Mouse (Mus musculus): Measurements from ENCODE around the gene Parp4. TPM values are rescaled to one million over a fixed set of nuclear protein-coding genes. Genes with fewer than 3 reads are reported as not detected.
A peak's percentile ranks its signal among the peaks of the same experiment; 100 is the strongest.

Parp4 gene
- polyA plus RNA-seq, 1 experiment from 2014 or later, result 1.7 TPM

GRCm38 (mm10) chr14:56571310-56572093 is 3.9 kb upstream of the Parp4 start:
- Histone ChIP-seq H3K9ac (peak overlapping the region; percentile 90), H3K4me1 (replicated peaks) (peaks cover 57% of the 10 kb centered on the region), H3K27me3 (no peaks in the 10 kb centered on the region), H3K9me3 (replicated peaks) (no peaks in the 10 kb centered on the region), H3K4me3 (replicated peaks) (peak overlapping the region; percentile 98), H3K36me3 (replicated peaks) (no peaks in the 10 kb centered on the region), H3K27ac (replicated peaks) (peak overlapping the region; percentile 99), H3K4me2 (peak overlapping the region; percentile 89)
- ATAC-seq (ENCODE audit: insufficient read depth), result peak; percentile 94
- WGBS (ENCODE audit: insufficient replicate concordance), result under 1% methylated on average over 59 of the region's 59 CpGs

- peaks cover 57% of the 10 kb centered on the region for H3K4me1 ChIP-seq (replicated peaks)
- H3K9ac ChIP-seq, result no peak overlapping the region
- H3K27ac ChIP-seq (replicated peaks), result no peak overlapping the region
- H3K4me3 ChIP-seq (replicated peaks), result peak overlapping the region; percentile 98
- no peaks in the 10 kb centered on the region for H3K36me3 ChIP-seq (replicated peaks)
- WGBS (ENCODE audit: insufficient replicate concordance), result 71% methylated on average over 2 of the region's 2 CpGs
- H3K27me3 ChIP-seq, result no peaks in the 10 kb centered on the region
- H3K9me3 ChIP-seq (replicated peaks), result no peaks in the 10 kb centered on the region
- peak overlapping the region; percentile 89 for H3K4me2 ChIP-seq
- ATAC-seq (ENCODE audit: insufficient read depth), result no peak
These were observed 2.9 kb upstream of the Parp4 start for GRCm38 (mm10) chr14:56572546-56572945.

- H3K36me3 ChIP-seq (replicated peaks), result no peaks in the 10 kb centered on the region
- H3K9ac ChIP-seq, result peak overlapping the region; percentile 64; the same call in 1 of the 2 replicates
- no peaks in the 10 kb centered on the region for H3K27me3 ChIP-seq
- peak overlapping the region; percentile 79 for H3K4me2 ChIP-seq
- H3K4me3 ChIP-seq (replicated peaks), result peak overlapping the region; percentile 63
- no peaks in the 10 kb centered on the region for H3K9me3 ChIP-seq (replicated peaks)
- ATAC-seq (ENCODE audit: insufficient read depth), result no peak
- H3K4me1 ChIP-seq (replicated peaks), result peaks cover 39% of the 10 kb centered on the region
- H3K27ac ChIP-seq (replicated peaks), result peak overlapping the region; percentile 46; the same call in 1 of the 2 replicates
- 61% methylated on average over 18 of the region's 18 CpGs for WGBS (ENCODE audit: insufficient replicate concordance)
These were observed 816 bp downstream of the Parp4 start for GRCm38 (mm10) chr14:56575969-56576901.

GRCm38 (mm10) chr14:56579011-56579410 is 3.6 kb downstream of the Parp4 start:
- Histone ChIP-seq H3K27me3 (no peaks in the 10 kb centered on the region), H3K9me3 (replicated peaks) (no peaks in the 10 kb centered on the region), H3K4me3 (replicated peaks) (no peak overlapping the region), H3K36me3 (replicated peaks) (no peaks in the 10 kb centered on the region), H3K4me1 (replicated peaks) (peaks cover 27% of the 10 kb centered on the region), H3K27ac (replicated peaks) (no peak overlapping the region), H3K4me2 (no peak overlapping the region), H3K9ac (no peak overlapping the region)
- no peak for ATAC-seq (ENCODE audit: insufficient read depth)
- 63% methylated on average over 8 of the region's 8 CpGs for WGBS (ENCODE audit: insufficient replicate concordance)

GRCm38 (mm10) chr14:56581117-56581516 is 5.7 kb downstream of the Parp4 start:
- Histone ChIP-seq H3K27me3 (no peaks in the 10 kb centered on the region), H3K4me1 (replicated peaks) (peaks cover 8% of the 10 kb centered on the region), H3K36me3 (replicated peaks) (peaks cover 6% of the 10 kb centered on the region; the same call in 1 of the 2 replicates), H3K4me3 (replicated peaks) (no peak overlapping the region), H3K9ac (no peak overlapping the region), H3K4me2 (no peak overlapping the region), H3K27ac (replicated peaks) (no peak overlapping the region), H3K9me3 (replicated peaks) (no peaks in the 10 kb centered on the region)
- no peak for ATAC-seq (ENCODE audit: insufficient read depth)
- WGBS (ENCODE audit: insufficient replicate concordance), result 31% methylated on average over 5 of the region's 5 CpGs

GRCm38 (mm10) chr14:56582294-56582693 is 6.9 kb downstream of the Parp4 start:
- ATAC-seq (ENCODE audit: insufficient read depth), result no peak
- no peaks in the 10 kb centered on the region for H3K9me3 ChIP-seq (replicated peaks)
- H3K27me3 ChIP-seq, result no peaks in the 10 kb centered on the region
- H3K27ac ChIP-seq (replicated peaks), result no peak overlapping the region
- no peak overlapping the region for H3K4me2 ChIP-seq
- no peak overlapping the region for H3K4me3 ChIP-seq (replicated peaks)
- H3K4me1 ChIP-seq (replicated peaks), result 0 out of 2 replicates have a peak, but pooled peaks cover 3% of the 10 kb centered on the region
- peaks cover 8% of the 10 kb centered on the region; the same call in 1 of the 2 replicates for H3K36me3 ChIP-seq (replicated peaks)
- no peak overlapping the region for H3K9ac ChIP-seq
- 73% methylated on average over 6 of the region's 6 CpGs for WGBS (ENCODE audit: insufficient replicate concordance)

- H3K9me3 ChIP-seq (replicated peaks), result no peaks in the 10 kb centered on the region
- H3K27ac ChIP-seq (replicated peaks), result no peak overlapping the region
- H3K36me3 ChIP-seq (replicated peaks), result peaks cover 34% of the 10 kb centered on the region
- no peak overlapping the region for H3K4me2 ChIP-seq
- H3K27me3 ChIP-seq, result no peaks in the 10 kb centered on the region
- ATAC-seq (ENCODE audit: insufficient read depth), result no peak
- H3K4me1 ChIP-seq (replicated peaks), result no peaks in the 10 kb centered on the region
- no peak overlapping the region for H3K4me3 ChIP-seq (replicated peaks)
- WGBS (ENCODE audit: insufficient replicate concordance), result 74% methylated on average over 9 of the region's 9 CpGs
- no peak overlapping the region for H3K9ac ChIP-seq
These were observed 16.8 kb downstream of the Parp4 start for GRCm38 (mm10) chr14:56592191-56592590.

- no peak overlapping the region for H3K4me2 ChIP-seq
- ATAC-seq (ENCODE audit: insufficient read depth), result no peak
- H3K27me3 ChIP-seq, result no peaks in the 10 kb centered on the region
- H3K4me3 ChIP-seq (replicated peaks), result no peak overlapping the region
- H3K36me3 ChIP-seq (replicated peaks), result peaks cover 46% of the 10 kb centered on the region
- H3K27ac ChIP-seq (replicated peaks), result no peak overlapping the region
- no peak overlapping the region for H3K9ac ChIP-seq
- no peaks in the 10 kb centered on the region for H3K9me3 ChIP-seq (replicated peaks)
- H3K4me1 ChIP-seq (replicated peaks), result no peaks in the 10 kb centered on the region
- WGBS (ENCODE audit: insufficient replicate concordance), result 66% methylated on average over 1 of the region's 1 CpGs
These were observed 19.4 kb downstream of the Parp4 start for GRCm38 (mm10) chr14:56594811-56595210.

- ATAC-seq (ENCODE audit: insufficient read depth), result no peak
- H3K27me3 ChIP-seq, result no peaks in the 10 kb centered on the region
- no peak overlapping the region for H3K27ac ChIP-seq (replicated peaks)
- 50% methylated on average over 6 of the region's 6 CpGs for WGBS (ENCODE audit: insufficient replicate concordance)
- H3K4me3 ChIP-seq (replicated peaks), result no peak overlapping the region
- 0 out of 2 replicates have a peak, but pooled peaks cover 28% of the 10 kb centered on the region for H3K36me3 ChIP-seq (replicated peaks)
- no peaks in the 10 kb centered on the region for H3K9me3 ChIP-seq (replicated peaks)
- no peak overlapping the region for H3K9ac ChIP-seq
- no peak overlapping the region for H3K4me2 ChIP-seq
- H3K4me1 ChIP-seq (replicated peaks), result no peaks in the 10 kb centered on the region
These were observed 23.3 kb downstream of the Parp4 start for GRCm38 (mm10) chr14:56598759-56599158.

- H3K36me3 ChIP-seq (replicated peaks), result 0 out of 2 replicates have a peak, but pooled peaks cover 20% of the 10 kb centered on the region
- WGBS (ENCODE audit: insufficient replicate concordance), result 76% methylated on average over 9 of the region's 9 CpGs
These were observed 26.6 kb downstream of the Parp4 start for GRCm38 (mm10) chr14:56602069-56602468.

GRCm38 (mm10) chr14:56604438-56604837 is 29.0 kb downstream of the Parp4 start:
- 87% methylated on average over 5 of the region's 5 CpGs for WGBS (ENCODE audit: insufficient replicate concordance)
- Histone ChIP-seq H3K9ac (no peak overlapping the region), H3K4me3 (replicated peaks) (no peak overlapping the region), H3K4me2 (no peak overlapping the region), H3K36me3 (replicated peaks) (peaks cover 20% of the 10 kb centered on the region; the same call in 1 of the 2 replicates), H3K9me3 (replicated peaks) (no peaks in the 10 kb centered on the region), H3K27ac (replicated peaks) (no peak overlapping the region), H3K27me3 (no peaks in the 10 kb centered on the region), H3K4me1 (replicated peaks) (no peaks in the 10 kb centered on the region)
- ATAC-seq (ENCODE audit: insufficient read depth), result no peak

More at GRCm38 (mm10) chr14:56602069-56602468, 26.6 kb downstream of the Parp4 start:
- no peak overlapping the region for H3K27ac ChIP-seq (replicated peaks)
- no peak overlapping the region for H3K9ac ChIP-seq
- H3K4me2 ChIP-seq, result no peak overlapping the region
- no peak overlapping the region for H3K4me3 ChIP-seq (replicated peaks)
- no peaks in the 10 kb centered on the region for H3K4me1 ChIP-seq (replicated peaks)
- ATAC-seq (ENCODE audit: insufficient read depth), result no peak
- no peaks in the 10 kb centered on the region for H3K27me3 ChIP-seq
- H3K9me3 ChIP-seq (replicated peaks), result no peaks in the 10 kb centered on the region
